Comparison of ENCODE assay signal across 9 mouse cellular contexts in genomic region chr9:50500467-50500973, GRCm38 (mm10). TPM values are rescaled to one million over a fixed set of nuclear protein-coding genes. Genes with fewer than 3 reads are reported as not detected.
DNase-seq lines count a peak whose midpoint lies in the region; ATAC-seq and TF ChIP-seq lines count a peak whose summit lies in the region.
"Had no signal": no experiment of that assay in that cellular context is flagged by ENCODE, and none has a peak within 500 bp of the region (broad histone marks: within the 10 kb centered on the region; RNA-seq: fewer than 3 reads in every experiment).

No protein-coding gene starts in this region.

- peak overlapping the region; percentile 37; the same call in 1 of the 2 replicates for H3K4me3 ChIP-seq in layer of hippocampus, adult 2 months
- peak overlapping the region; percentile 32; the same call in 1 of the 2 replicates for H3K4me3 ChIP-seq in embryonic facial prominence, embryonic 13.5 days
- H3K4me3 ChIP-seq in limb, embryonic 10.5 days = peak overlapping the region; percentile 45
- H3K4me3 ChIP-seq in neural tube, embryonic 14.5 days (ENCODE audit: low read depth, low read length) = peak overlapping the region; percentile 29

- no peak overlapping the region for H3K27ac ChIP-seq in layer of hippocampus, adult 2 months
- H3K27ac ChIP-seq in embryonic facial prominence, embryonic 13.5 days = no peak overlapping the region
- peak overlapping the region; percentile 73; the same call in 1 of the 2 replicates for H3K27ac ChIP-seq in limb, embryonic 10.5 days
- peak overlapping the region; percentile 49; the same call in 1 of the 2 replicates for H3K27ac ChIP-seq in neural tube, embryonic 14.5 days (ENCODE audit: low read depth, low read length)

- H3K27me3 ChIP-seq in embryonic facial prominence, embryonic 13.5 days = no peaks in the 10 kb centered on the region
- no peaks in the 10 kb centered on the region for H3K27me3 ChIP-seq in limb, embryonic 10.5 days (ENCODE audit: low read depth, poor library complexity, severe bottlenecking)
- H3K27me3 ChIP-seq in neural tube, embryonic 14.5 days (ENCODE audit: control insufficient read depth, insufficient read depth, low read length) = no peaks in the 10 kb centered on the region

- no peaks in the 10 kb centered on the region for H3K36me3 ChIP-seq in embryonic facial prominence, embryonic 13.5 days
- H3K36me3 ChIP-seq in limb, embryonic 10.5 days = no peaks in the 10 kb centered on the region
- no peaks in the 10 kb centered on the region for H3K36me3 ChIP-seq in neural tube, embryonic 14.5 days (ENCODE audit: control insufficient read depth, insufficient read depth, low read length)

- WGBS in embryonic facial prominence, embryonic 13.5 days = 71% methylated on average over 15 of the region's 15 CpGs
- WGBS in limb, embryonic 10.5 days = 73% methylated on average over 15 of the region's 15 CpGs
- 68% methylated on average over 15 of the region's 15 CpGs for WGBS in neural tube, embryonic 14.5 days

- H3K4me2 ChIP-seq in embryonic facial prominence, embryonic 13.5 days = peak overlapping the region; percentile 52
- peak overlapping the region; percentile 56 for H3K4me2 ChIP-seq in neural tube, embryonic 14.5 days (ENCODE audit: low read depth, low read length)

- peak overlapping the region; percentile 49; the same call in 1 of the 2 replicates for H3K9ac ChIP-seq in embryonic facial prominence, embryonic 13.5 days
- peak overlapping the region; percentile 32; the same call in 1 of the 2 replicates for H3K9ac ChIP-seq in neural tube, embryonic 14.5 days (replicated peaks; ENCODE audit: low read depth, low read length)

- peaks cover 15% of the 10 kb centered on the region; the same call in 1 of the 2 replicates for H3K4me1 ChIP-seq in embryonic facial prominence, embryonic 13.5 days
- H3K4me1 ChIP-seq in limb, embryonic 10.5 days = peaks cover 28% of the 10 kb centered on the region
- H3K4me1 ChIP-seq in neural tube, embryonic 14.5 days (ENCODE audit: control insufficient read depth, insufficient read depth, low read length) = 0 out of 2 replicates have a peak, but pooled peaks cover 5% of the 10 kb centered on the region

- ATAC-seq in embryonic facial prominence, embryonic 13.5 days (ENCODE audit: insufficient number of reproducible peaks, insufficient read depth, low FRiP score, low TSS enrichment, low read depth) = no peak
- ATAC-seq in neural tube, embryonic 14.5 days (ENCODE audit: low read depth) = no peak

- H3K9me3 ChIP-seq in embryonic facial prominence, embryonic 13.5 days = no peaks in the 10 kb centered on the region
- no peaks in the 10 kb centered on the region for H3K9me3 ChIP-seq in limb, embryonic 10.5 days (replicated peaks)
- no peaks in the 10 kb centered on the region for H3K9me3 ChIP-seq in neural tube, embryonic 14.5 days (ENCODE audit: control insufficient read depth, low read length)

- TF ChIP-seq CTCF in layer of hippocampus, adult 2 months (conservative IDR thresholded peaks at IDR 0.05) = no peak

- no peak for DNase-seq in layer of hippocampus, adult 2 months (ENCODE audit: low spot score in 2 of 2)
- DNase-seq in layer of hippocampus, postnatal 14 days (ENCODE audit: low spot score in 2 of 2) = no peak
- no peak for DNase-seq in limb, embryonic 10.5 days (ENCODE audit: low spot score)
- DNase-seq in yolk sac, embryonic 10.5 days (ENCODE audit: low spot score) = no peak
- no peak for DNase-seq in embryo, embryonic 11 days
- no peak for DNase-seq in adrenal gland, adult 8-10 months

RNA-seq across cellular contexts. Expression of gene Plet1, which starts 6.2 kb away (rescaled TPM):
- not detected for total RNA-seq in layer of hippocampus, adult 2 months (2021)
- total RNA-seq in layer of hippocampus, postnatal 14 days (2021) = under 1 TPM in 1 of 2 experiments, not detected in 1; 0.38 TPM
- 0.59 and 1.1 TPM in 2 replicates for polyA plus RNA-seq in embryonic facial prominence, embryonic 13.5 days (2015; fragmentation: Nextera tagmentation; extraction: Ambion mirVana)
- polyA plus RNA-seq in limb, embryonic 10.5 days (2016; fragmentation: Nextera tagmentation; extraction: Ambion mirVana) = 0.29 TPM in 1 of 2 replicates, not detected in the other
- 0.39 and 0.62 TPM in 2 replicates for polyA plus RNA-seq in neural tube, embryonic 14.5 days (2014; fragmentation: Nextera tagmentation; extraction: Ambion mirVana)
- total RNA-seq in adrenal gland, adult 8-10 months (2022) = under 1 TPM in 2 of 4 experiments, not detected in 2; 0.28 to 0.35 TPM
- total RNA-seq: megakaryocyte-erythroid progenitor cell, adult 5-6 weeks had no signal

RNA-seq across cellular contexts. Expression of gene Pts, which starts 28.0 kb away (rescaled TPM):
- total RNA-seq in layer of hippocampus, adult 2 months (2021) = 10 to 100 TPM; 36.5 to 42.5 TPM
- total RNA-seq in layer of hippocampus, postnatal 14 days (2021) = 10 to 100 TPM; 35.5 to 46.5 TPM
- polyA plus RNA-seq in embryonic facial prominence, embryonic 13.5 days (2015; fragmentation: Nextera tagmentation; extraction: Ambion mirVana) = 79.4 and 87.9 TPM in 2 replicates
- 53.4 and 59.2 TPM in 2 replicates for polyA plus RNA-seq in limb, embryonic 10.5 days (2016; fragmentation: Nextera tagmentation; extraction: Ambion mirVana)
- polyA plus RNA-seq in neural tube, embryonic 14.5 days (2014; fragmentation: Nextera tagmentation; extraction: Ambion mirVana) = 112 and 126 TPM in 2 replicates
- total RNA-seq in adrenal gland, adult 8-10 months (2022) = 10 to 100 TPM; 54.1 to 70.2 (median 63.4) TPM

RNA-seq across cellular contexts. Expression of gene Il18, which starts 54.1 kb away (rescaled TPM):
- total RNA-seq in layer of hippocampus, adult 2 months (2021) = 10 to 100 TPM; 25.3 to 25.9 TPM
- 10 to 100 TPM; 27.8 to 32.9 TPM for total RNA-seq in layer of hippocampus, postnatal 14 days (2021)
- polyA plus RNA-seq in embryonic facial prominence, embryonic 13.5 days (2015; fragmentation: Nextera tagmentation; extraction: Ambion mirVana) = 5.1 TPM in 2 replicates
- polyA plus RNA-seq in limb, embryonic 10.5 days (2016; fragmentation: Nextera tagmentation; extraction: Ambion mirVana) = 0.50 TPM in 1 of 2 replicates, not detected in the other
- polyA plus RNA-seq in neural tube, embryonic 14.5 days (2014; fragmentation: Nextera tagmentation; extraction: Ambion mirVana) = 18.6 and 19.8 TPM in 2 replicates
- 1 to 10 TPM; 5.5 to 9.1 (median 7.3) TPM for total RNA-seq in adrenal gland, adult 8-10 months (2022)
- total RNA-seq: megakaryocyte-erythroid progenitor cell, adult 5-6 weeks had no signal

RNA-seq across cellular contexts. Expression of gene Bco2, which starts 54.5 kb away (rescaled TPM):
- 1 to 10 TPM; 3.8 to 3.9 TPM for total RNA-seq in layer of hippocampus, adult 2 months (2021)
- total RNA-seq in layer of hippocampus, postnatal 14 days (2021) = 1 to 10 TPM; 3.2 to 3.3 TPM
- 0.15 and 0.40 TPM in 2 replicates for polyA plus RNA-seq in embryonic facial prominence, embryonic 13.5 days (2015; fragmentation: Nextera tagmentation; extraction: Ambion mirVana)
- polyA plus RNA-seq in limb, embryonic 10.5 days (2016; fragmentation: Nextera tagmentation; extraction: Ambion mirVana) = 0.06 TPM in 1 of 2 replicates, not detected in the other
- 0.11 and 0.24 TPM in 2 replicates for polyA plus RNA-seq in neural tube, embryonic 14.5 days (2014; fragmentation: Nextera tagmentation; extraction: Ambion mirVana)
- total RNA-seq in adrenal gland, adult 8-10 months (2022) = 1 to 10 TPM; 4.8 to 7.0 (median 5.6) TPM

Comparison
In these comparisons a context has a peak if more than half of its experiments do, and no peak if none do; other contexts are left out.
1. H3K27ac ChIP-seq: peak in limb, embryonic 10.5 days (single experiment) and neural tube, embryonic 14.5 days (single experiment); none in layer of hippocampus, adult 2 months (single experiment) and embryonic facial prominence, embryonic 13.5 days (single experiment).
2. Peak in every context shown above with its lines, with median percentiles within 50 percentile points of each other: H3K4me3 ChIP-seq.